Mouse (Mus musculus) large intestine, adult 2 months (tissue): ENCODE results near the gene Creb3l2. TPM values are rescaled to one million over a fixed set of nuclear protein-coding genes. Genes with fewer than 3 reads are reported as not detected.

Experiments used
- DNase-seq: peaks from one replicate; pipeline ENCODE4 v3.0.0-alpha.2; 2012; ENCODE audit warnings: low read depth, low spot score
- WGBS: fragments of 180-500 bp; shearing (Covaris S2); methylation state at CpG from one replicate; pipeline ENCODE4 v1.1.7; 2018; 5-methylcytosine and 5-hydroxymethylcytosine counted together
- polyA plus RNA-seq: library from polyadenylated mRNA; depleted of rRNA; stranded (reverse); fragments of >200 nt; gene quantifications from 2 replicates; pipeline ENCODE4 v1.2.3, GENCODE M21; 2012

The Creb3l2 gene
- polyA plus RNA-seq, 1 experiment = 8.5 TPM

DNA sequence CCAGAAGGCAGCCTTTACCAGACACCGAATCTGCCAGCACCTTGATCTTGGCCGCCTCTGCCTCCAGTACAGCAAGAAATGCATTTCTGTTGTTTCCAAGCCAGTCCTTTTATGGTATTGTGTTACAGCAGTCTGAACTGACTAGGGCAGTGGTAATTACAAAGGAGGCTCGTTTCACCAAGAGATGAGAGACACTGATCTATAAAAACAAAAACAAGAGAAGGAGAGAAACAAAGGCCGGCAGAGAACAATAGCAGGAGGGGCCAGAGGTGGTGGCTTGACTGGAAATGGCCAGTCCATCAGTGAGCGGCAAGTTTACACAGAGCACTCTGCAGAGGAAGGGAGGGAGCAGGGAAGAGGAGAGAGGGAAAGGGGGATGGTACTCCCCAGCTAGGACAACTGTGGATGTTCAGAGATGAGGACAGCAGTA is 105.1 kb downstream of the Creb3l2 start:
- no peak for DNase-seq
- WGBS = 45% methylated on average over 5 of the region's 5 CpGs

DNA sequence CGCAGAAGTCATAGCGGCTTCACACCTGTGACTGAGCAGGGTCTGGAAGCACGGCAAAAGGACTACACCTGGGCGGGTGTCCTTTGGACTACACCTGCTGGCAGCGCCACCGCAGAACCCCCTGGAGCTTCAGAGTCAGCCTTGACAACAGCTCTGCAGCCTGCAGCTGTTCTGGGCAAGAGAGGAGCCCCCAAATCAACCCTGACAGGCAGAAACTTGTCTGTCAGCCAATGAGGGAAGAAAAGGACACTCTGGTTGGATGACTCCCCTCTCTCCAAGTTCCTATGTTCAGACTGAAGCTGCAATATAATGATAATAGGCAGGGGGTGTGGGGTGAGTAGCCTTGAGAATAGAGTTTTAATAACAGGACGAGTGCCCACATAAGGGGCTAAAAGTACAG is 105.6 kb downstream of the Creb3l2 start:
- 78% methylated on average over 7 of the region's 7 CpGs for WGBS
- DNase-seq = no peak

DNA sequence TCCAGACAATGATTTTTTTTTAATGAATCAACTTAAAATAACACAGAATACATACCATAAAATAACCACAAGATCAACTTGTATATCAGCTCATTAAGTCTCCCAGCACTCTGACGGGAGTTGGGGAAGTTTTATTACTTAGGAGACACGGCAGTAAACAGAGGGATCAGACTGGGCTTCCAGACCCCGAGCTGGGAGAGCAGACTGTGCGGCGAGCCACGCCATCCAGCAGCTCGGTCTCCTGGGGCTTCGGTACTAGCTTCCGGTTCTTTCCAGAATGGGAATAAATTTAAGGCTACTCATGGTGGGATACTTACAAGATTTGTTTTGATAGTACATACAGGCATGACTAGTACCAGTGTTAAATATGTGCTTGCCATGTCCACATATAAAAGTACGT is 109.1 kb downstream of the Creb3l2 start:
- 54% methylated on average over 10 of the region's 10 CpGs for WGBS
- DNase-seq = no peak

DNA sequence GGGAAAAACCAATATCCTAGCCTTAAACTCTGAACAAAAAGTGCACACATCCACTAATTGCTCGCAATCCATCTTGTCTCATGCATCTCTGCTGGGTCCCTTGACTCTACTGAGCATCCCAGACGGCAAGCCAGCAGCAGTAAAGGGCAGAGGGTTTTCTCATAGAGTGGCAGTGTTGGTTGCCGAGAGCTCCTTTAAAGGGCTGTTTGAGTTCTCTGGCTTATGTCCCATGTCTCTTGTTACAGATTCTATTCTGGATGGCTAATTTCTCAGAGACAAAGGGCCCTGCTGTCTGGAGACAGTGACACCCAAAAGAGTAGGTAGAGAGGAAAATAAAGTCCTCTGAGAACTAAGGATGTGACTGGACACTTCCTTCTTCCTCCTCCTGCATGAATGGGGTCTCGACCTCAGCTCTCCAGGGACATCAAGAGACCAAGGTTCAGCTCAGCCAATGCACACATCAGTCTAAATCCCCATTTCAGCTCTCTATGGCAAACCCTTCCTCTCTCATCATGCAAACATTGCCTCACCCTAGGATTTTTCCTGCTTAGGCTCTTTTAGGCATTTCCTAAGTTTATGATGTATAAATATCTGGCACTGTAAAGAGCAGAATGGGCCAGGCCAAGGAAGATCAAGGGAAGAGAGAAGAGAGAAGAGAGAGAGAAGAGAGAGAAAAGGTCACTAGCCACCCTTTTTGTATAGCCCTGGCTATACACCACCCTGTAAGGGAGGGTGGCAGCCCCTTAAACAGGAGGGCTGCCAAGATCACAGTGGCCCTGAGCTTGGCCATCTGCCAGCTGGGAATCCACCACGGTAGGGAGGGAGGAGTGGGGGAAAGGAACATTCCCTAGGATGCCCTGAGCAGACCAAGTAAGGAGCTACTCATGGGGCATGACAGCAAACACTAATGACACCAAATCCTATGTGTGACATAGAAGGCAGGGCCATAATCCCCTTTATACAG is 111.8 kb downstream of the Creb3l2 start:
- no peak for DNase-seq
- 56% methylated on average over 5 of the region's 5 CpGs for WGBS

DNA sequence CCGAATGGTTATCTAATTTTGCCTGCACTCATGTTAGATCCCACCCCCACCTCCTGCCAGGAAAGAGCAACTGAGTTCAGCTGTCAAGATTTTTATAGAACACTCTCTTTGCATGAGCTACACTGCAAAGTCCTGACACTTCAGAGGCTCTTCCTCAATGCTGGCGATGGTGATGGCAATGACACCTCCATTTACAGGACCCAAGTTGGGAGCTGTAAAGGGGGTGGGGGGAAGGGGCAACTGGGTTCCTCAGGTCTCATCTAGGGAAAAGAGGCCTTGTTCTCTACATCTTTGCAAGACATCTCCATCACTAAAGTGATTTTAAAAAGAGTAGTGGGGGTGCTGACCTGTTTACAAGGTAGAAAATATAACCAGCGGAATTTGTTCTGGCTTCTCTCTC is 112.6 kb downstream of the Creb3l2 start:
- WGBS = 80% methylated on average over 3 of the region's 3 CpGs
- DNase-seq = no peak

DNA sequence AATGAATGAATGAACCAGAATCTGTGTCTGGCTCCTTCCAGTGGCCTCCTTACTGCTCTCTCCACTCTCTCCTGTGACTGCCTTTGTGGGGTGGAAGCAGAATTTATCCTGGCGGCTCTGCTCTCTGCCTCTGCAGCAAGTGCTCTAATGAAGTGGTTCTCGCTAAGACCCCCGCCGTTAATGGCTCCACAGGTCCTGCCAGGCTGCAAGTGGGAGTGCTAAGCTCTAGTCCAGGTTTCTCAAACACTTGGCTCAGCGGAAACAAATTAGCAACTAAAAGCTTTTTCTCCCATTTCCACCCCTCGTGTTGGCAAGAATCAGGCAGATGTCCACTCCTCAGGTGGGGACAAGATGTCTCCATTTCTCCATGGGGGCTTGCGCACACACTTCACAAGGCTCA is 113.3 kb downstream of the Creb3l2 start:
- WGBS = 82% methylated on average over 7 of the region's 7 CpGs
- no peak for DNase-seq

DNA sequence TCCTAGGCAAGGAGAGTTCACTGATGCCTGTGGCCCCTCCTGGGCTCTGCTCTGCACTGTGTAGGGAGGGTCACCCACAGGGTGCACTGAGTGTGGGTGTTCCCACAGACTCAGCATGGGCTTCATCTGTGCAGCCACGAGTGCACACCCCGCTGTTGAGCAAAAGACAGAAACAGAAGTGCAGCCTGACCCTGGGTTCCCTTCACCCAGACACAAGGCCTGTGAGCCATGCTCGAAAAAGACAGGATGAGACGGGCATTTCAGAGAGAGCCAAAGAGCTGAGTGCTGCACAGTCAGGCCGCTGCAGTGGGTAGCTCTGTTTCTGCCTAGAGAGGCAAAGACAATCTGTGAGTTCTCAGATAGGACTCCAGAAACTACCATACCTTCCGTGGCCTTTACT is 114.4 kb downstream of the Creb3l2 start:
- DNase-seq = no peak

DNA sequence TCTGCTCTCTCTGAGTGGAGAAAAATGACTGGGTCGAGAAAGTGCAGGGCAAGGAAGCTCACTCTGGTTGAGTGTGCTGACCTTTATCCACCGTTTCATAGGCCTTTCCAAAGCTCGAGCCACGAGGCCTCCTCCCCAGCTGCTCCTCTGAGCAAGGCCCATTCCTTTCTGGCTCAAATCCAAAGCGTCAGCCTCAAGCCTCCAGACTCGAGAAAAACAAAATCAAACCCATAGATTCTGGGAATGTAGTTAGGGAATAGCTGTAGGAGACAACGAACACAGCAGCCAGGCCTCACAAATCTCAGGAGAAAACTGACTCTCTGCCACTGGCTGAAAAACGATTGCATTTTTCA is 115.4 kb downstream of the Creb3l2 start:
- DNase-seq = no peak
- 26% methylated on average over 8 of the region's 8 CpGs for WGBS

More for the DNA sequence above, 114.4 kb downstream of the Creb3l2 start:
- 72% methylated on average over 6 of the region's 6 CpGs for WGBS

DNA sequence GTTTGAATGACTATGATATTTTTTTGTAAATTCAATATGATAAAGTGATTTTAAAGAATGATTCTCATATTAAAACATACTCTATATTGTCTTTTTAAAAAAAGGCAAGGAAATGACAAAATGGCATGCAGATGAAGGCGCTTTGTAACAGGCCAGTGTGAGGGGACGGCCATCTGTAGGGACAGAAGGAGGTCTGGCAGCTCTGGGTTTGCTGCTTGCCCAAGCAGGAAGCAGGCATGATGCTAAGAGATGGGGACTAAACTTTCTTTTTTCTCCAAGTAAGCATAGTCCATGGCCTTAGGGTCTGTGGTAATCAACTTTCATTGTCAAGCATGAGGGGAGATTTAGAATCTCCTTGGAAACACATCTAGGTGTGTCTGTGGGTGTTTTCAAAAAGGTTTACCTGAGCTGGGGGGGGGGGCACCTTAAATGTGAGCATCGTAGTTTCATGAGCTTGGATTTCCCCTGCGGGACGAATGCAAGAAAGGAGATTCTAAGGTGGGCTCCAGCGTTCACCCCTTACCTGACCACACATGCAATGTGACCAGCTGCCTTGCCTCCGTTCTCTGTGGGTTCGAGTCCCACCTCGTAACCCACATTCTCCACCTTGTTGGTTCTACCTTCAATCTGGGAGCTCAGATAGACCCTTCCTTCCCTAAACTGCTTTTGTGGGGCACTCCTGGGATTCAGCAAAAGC is 115.9 kb downstream of the Creb3l2 start:
- DNase-seq = no peak
- 92% methylated on average over 9 of the region's 9 CpGs for WGBS

DNA sequence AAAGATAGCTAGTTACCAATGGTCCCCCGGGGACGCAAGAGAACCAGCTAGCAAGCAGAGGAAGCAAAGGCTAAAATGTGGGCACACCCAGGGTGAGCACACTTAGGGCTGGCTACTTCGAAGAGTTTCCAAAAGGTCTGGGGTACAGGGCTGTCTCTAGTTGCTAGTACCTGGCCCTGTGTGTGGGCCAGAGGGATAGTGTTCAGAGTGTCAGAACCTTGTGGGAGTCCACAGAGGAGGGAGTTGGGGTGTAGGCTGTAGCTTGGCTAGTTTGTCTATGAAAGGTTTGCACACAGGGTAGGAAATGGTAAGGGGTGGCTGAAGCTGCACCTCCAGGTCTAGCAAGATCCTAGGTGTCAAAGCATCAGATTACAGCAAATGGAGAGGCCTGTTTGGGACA is 116.9 kb downstream of the Creb3l2 start:
- no peak for DNase-seq
- WGBS = 65% methylated on average over 3 of the region's 3 CpGs

DNA sequence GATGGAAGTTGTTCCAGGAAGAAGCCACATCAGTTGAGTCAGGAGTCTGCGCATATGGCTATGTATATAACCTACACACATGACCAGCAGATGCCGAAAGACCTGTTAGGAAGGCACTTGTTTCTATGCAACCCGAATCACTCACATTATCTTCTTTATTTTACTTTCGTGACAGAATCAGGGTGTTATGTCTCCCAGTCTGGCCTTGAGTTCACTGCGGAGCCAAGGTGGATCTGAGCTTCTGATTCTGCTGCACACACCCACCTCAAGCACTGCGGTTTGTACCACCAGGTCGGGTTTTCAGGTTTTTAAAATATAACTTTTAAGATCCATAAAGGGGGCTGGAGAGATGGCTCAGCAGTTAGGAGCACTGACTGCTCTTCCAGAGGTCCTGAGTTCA is 119.3 kb downstream of the Creb3l2 start:
- 82% methylated on average over 7 of the region's 7 CpGs for WGBS
- DNase-seq = no peak

DNA sequence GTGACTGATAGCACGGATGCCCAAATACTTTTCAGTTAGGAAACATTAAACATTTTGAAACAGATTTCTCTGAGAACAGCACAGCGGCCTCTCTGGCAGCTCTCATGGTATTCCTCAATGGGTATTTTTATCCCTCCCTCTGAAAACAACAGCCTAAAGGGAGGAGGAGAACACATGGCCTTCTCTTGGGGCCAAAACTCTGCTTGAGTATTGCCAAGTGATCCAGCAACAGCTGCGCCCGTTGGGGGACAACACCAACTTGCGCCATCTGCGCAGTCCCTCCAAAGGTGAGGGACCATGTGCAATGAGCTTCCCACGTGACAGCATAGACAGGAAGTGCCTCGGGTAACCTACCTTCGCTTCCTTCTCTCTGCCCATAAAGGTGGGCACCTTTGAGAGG is 119.9 kb downstream of the Creb3l2 start:
- WGBS = 87% methylated on average over 9 of the region's 9 CpGs
- no peak for DNase-seq

DNA sequence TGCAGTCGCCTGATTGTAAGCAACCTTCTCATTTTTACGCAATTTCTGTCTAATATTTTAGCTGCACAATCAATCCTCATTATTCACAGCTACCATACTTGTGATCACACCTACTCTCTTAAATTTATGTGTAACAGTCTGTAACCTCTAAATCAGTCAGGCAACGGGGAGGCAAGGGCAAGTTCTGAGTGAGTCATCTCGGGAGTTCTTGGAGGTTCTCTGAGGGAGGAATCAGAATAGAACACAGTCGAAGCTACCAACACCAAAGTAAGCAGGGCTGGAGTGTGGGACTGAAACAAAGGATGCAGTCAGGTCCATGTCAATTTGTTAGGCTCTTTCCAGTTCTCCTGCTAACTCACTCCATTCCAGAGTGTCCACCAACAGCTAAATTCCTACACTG is 124.0 kb downstream of the Creb3l2 start:
- DNase-seq = no peak
- WGBS = 67% methylated on average over 5 of the region's 5 CpGs

DNA sequence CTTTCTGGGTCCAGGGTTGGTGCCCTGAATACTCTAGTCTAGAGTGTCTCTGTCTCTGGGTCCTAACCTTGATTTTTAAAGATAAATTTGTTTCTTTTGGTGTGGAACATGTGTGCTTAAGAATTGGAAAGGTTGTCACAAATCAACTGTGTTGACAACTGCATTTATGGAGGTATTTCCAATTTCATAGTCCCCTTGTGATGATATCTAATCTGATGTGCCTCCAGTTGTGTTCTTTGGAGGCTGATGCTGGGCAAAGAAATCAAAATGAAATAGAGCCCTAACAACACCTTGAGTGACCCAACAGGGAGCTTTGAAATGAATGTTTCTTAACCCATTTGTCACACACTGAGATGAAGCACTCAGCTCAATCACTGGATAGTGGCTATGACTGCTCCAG is 126.5 kb downstream of the Creb3l2 start:
- DNase-seq = no peak

DNA sequence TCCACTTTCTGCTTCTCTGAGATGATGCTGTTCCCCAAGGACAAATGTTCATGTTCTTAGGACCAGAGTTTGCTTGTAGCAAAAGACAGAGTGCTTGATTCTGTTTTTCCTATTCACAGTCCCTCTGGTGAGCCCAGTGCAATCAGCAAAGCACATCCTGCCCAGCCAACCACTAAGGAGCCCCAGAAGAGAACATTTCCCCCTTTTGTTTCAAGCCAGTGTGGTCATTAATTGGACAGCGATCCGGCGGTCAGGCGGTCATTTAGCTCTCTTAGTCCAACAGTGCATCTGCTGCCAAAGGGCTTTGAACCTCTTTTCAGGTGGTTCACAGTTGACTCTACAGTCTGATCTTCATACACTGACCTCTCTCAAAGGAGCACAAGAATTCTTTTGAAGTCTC is 131.3 kb downstream of the Creb3l2 start:
- WGBS = 87% methylated on average over 4 of the region's 4 CpGs

DNA sequence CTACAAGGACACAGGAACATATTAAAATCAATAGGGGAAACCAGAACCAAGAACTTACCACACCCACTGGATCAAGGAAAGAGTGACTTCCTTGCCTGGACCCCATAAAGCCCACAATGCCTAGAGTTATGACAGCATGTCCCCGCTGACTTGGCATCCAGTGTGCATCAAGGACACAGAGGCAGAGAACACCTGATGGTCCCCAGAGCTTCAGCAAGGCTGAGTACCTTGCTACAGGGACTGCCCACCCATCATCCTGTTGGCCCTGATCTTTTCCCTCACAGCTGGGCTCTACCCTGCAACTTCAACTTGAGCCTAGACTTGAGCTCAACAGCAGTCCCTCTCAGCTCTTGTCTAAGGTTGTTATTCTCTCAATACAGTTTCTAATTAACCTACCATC is 135.3 kb downstream of the Creb3l2 start:
- DNase-seq = no peak
- 97% methylated on average over 1 of the region's 1 CpGs for WGBS

More for the DNA sequence above, 131.3 kb downstream of the Creb3l2 start:
- DNase-seq = no peak

DNA sequence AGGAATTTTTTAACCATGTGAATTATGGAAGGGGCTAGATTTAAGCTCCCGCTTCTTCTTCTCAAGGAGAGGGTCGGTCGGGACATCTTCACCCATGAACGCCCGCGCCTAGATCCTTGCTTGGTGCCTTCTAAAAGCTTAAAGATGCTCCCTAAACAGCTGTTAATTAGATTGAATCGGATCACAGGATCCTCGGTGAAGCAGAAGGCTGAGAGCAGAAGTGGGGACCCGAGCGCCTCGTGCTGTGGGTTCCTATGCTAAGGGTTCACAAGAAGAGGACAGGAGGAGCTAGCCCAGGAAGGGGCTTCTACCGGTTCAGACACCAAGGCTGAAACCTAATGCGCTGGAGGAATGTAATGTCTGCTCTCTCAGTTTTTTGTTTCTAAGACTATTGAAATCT is 141.5 kb downstream of the Creb3l2 start:
- no peak for DNase-seq
- WGBS = 33% methylated on average over 13 of the region's 13 CpGs

DNA sequence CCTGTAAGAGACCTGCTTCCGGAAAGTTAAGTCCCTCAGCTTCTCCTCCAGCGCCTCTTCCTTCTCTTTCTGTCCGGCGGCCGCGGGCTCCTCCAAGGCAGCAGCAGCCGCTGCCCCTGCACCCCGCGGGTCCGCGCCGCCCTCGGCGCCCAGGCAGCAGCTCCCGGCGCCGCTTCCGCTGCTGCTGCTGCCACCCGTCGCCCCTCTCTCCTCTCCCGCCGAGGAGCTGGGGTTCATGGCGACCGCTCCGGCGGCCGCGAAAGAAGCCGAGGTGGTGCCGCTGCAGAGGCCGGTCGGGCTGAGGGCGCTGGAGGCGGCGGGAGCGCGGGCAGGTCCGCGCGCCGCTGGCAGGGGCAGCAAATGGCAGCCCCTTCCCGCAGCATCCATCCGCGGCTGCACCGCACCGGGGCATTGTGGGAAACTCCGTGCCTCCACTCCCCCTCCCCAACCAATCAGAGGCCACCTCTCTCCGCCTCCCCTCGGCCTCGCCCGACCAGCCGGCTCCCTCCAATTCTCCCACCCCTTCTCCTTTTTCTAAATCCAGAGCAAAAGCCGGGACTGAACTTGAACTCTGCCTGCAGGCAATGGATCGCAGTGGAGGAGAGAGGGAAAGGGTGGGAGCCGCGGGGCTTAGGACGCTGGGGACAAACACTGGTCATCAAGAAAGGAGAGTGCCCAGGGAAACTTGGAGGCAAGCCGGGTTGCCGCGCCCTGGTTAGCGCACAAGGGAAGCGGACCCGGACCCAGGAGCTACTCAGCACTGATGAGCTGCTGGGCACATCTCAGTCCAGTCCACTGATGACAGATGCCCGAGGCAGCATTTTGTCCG is 142.2 kb downstream of the Creb3l2 start, which contains the start of gene Dgki:
TSS of gene Dgki (minus strand) at position 623 of the 829 bp plus-strand sequence.
- 1% methylated on average over 65 of the region's 65 CpGs for WGBS

DNA sequence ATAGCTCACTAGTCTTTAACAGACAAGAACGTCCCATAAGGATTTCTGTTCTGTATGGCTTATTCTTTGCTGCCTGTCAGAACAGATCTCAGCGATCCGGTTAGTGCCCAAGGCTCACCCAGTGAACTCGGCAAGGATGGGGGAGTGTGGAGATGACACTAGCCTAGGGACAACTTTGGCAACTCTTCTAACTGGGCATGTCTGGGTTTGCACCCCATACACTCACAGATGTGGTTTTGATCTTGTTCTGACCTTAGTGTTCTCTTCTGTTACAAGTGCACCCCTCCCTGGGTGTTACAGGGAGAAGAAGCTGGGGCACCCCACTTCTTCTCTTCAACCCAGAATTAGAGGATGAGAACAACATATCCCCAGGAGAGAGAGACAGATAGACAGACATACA is 143.0 kb downstream of the Creb3l2 start:
- 34% methylated on average over 4 of the region's 4 CpGs for WGBS
- DNase-seq = no peak

More for the DNA sequence above, 142.2 kb downstream of the Creb3l2 start, which contains the start of gene Dgki:
- DNase-seq = no peak
